Mouse (Mus musculus) monocyte, adult 5-6 weeks (primary cell): ENCODE measurements around the gene Uri1. TPM values are rescaled to one million over a fixed set of nuclear protein-coding genes. Genes with fewer than 3 reads are reported as not detected.

Experiments used
- ATAC-seq: fragments of 153-309, 156-312 bp; replicated peaks from 2 replicates; pipeline ENCODE4 v1.8.0; 2017; ENCODE audit warnings: mild to moderate bottlenecking; ENCODE audit not compliant: low TSS enrichment, insufficient number of reproducible peaks, severe bottlenecking, poor library complexity, low FRiP score
- total RNA-seq: library from RNA; stranded (forward); fragments of 200-1000, 200-491, 200-594 nt; gene quantifications from 3 replicates; pipeline ENCODE4 v1.2.3, GENCODE M21; 2017

The Uri1 gene
- total RNA-seq, 1 experiment from 2014 or later = 31.2 TPM

- ATAC-seq = no peak
Observed at GRCm38 (mm10) chr7:37934770-37935182, 88.6 kb downstream of the Uri1 start.

GRCm38 (mm10) chr7:37933754-37934308, 89.5 kb downstream of the Uri1 start:
- no peak for ATAC-seq

GRCm38 (mm10) chr7:37931631-37932030, 91.7 kb downstream of the Uri1 start:
- no peak for ATAC-seq

GRCm38 (mm10) chr7:37929738-37930137, 93.6 kb downstream of the Uri1 start:
- no peak for ATAC-seq

- no peak for ATAC-seq
Observed at GRCm38 (mm10) chr7:37922999-37923398, 100.4 kb downstream of the Uri1 start.

GRCm38 (mm10) chr7:37921681-37922430, 101.5 kb downstream of the Uri1 start:
- ATAC-seq = no peak

GRCm38 (mm10) chr7:37918926-37919325, 104.4 kb downstream of the Uri1 start:
- no peak for ATAC-seq

GRCm38 (mm10) chr7:37916762-37917439, 106.5 kb downstream of the Uri1 start:
- no peak for ATAC-seq

- no peak for ATAC-seq
Observed at GRCm38 (mm10) chr7:37911802-37912122, 111.6 kb downstream of the Uri1 start.

GRCm38 (mm10) chr7:37911114-37911801, 112.1 kb downstream of the Uri1 start:
- no peak for ATAC-seq

GRCm38 (mm10) chr7:37910161-37910560, 113.2 kb downstream of the Uri1 start:
- ATAC-seq = no peak

Other genes starting within 250 kb of the Uri1 start
- not detected in 3 replicates for gene Zfp536, start 249.9 kb downstream of the Uri1 start, total RNA-seq
- gene Ccne1, start 84.0 kb upstream of the Uri1 start, total RNA-seq = 1.2 to 6.3 TPM (median 1.7 TPM) in 3 replicates
- 14.8 to 15.5 TPM (median 15.0 TPM) in 3 replicates for gene 1600014C10Rik, start 159.7 kb upstream of the Uri1 start, total RNA-seq
- gene Plekhf1, start 204.5 kb upstream of the Uri1 start, total RNA-seq = 1.4 to 5.3 TPM (median 1.6 TPM) in 3 replicates
- gene Pop4, start 247.9 kb upstream of the Uri1 start, total RNA-seq = 43.5 to 50.6 TPM (median 49.7 TPM) in 3 replicates